Mouse (Mus musculus) gastrocnemius, adult 8-10 months (tissue): Measurements from ENCODE around the gene Zfp2. TPM values are rescaled to one million over a fixed set of nuclear protein-coding genes. Genes with fewer than 3 reads are reported as not detected.

Source experiments
- DNase-seq, 2 experiments: peaks; one replicate each; pipeline ENCODE4 v3.0.0; 2022; ENCODE audit warnings: low spot score in 2 of 2
- total RNA-seq, 4 experiments: library from RNA; stranded (reverse); gene quantifications; 2 replicates each; pipeline ENCODE4 v1.2.4; 2022

The Zfp2 gene
- total RNA-seq, result 1 to 10 TPM; 3.8 to 4.8 (median 4.2) TPM

DNA sequence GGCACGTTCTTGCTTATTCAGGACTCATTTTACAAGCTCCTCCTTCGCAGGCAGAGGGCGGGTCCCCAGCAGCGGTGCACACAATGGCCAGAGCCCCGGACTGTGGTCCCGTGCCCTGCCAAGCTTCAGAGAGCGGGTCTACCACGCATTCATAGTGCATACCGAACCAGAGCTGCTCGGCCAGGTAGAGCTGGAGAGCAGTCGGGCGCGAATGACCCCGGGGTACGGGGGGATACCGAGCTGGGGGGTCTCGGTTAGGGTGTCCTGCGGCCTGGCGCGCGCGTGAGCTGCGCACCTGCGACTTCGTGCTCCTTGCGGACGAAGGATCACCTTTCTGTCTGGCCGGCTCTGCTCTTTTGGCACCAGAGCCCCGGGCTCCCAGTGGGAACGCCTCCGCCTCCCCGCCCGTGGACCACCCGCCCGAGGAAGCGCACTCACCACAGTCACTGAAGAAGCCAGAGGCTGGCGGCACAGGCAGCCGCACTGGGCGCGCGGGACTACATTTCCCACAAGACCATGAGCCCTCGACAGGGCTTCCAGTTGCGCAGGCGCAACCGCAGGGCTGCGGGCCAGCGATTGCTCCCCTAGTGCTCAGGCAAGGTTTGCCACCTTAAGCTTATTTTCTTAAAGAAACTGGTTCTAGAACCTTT is at the start of gene Zfp2:
Gene Zfp2 (minus strand): TSS at position 495 of the 650 bp plus-strand sequence.
- DNase-seq, result peak; percentile 75 to 89

DNA sequence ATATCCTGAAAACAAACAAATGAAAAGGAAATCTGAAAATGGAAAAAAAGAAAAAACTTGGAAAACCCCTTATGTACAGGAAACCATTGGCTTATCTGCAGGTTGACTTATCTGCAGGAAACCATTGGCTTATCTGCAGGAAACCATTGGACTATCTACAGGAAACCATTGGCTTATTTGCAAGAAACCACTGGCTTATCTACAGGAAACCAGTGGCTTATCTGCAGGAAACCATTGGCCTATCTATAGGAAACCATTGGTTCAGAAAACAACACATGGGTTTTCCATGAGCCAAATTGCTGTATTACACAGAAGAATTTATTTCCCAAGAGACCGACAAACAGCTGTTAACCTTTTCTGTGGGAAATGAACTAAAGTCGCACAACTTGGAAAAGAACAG is 48.9 kb upstream of the Zfp2 start:
- no peak for DNase-seq

DNA sequence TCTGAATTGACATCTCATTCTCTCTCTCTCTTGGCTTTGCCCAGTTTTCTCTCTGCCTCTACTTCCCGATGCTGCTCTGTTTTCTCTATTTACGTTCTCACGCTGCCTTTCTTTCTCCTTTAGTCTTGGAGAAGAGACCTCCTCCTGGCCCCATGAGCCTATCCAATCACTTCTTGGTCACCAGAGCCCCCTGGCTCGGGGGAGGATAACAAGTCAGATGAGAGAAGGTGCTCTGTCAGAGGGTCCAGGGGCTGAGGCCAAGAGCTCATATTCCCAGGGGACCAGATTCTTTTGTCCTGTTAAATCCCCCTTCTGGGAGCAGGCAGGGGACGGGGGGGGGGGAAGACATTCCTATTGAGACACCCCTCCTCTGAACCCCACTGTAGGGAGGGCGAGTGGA is 37.7 kb upstream of the Zfp2 start, which contains the start of gene Prop1:
Gene Prop1 (minus strand): TSS at position 101 of the 400 bp plus-strand sequence.
- no peak for DNase-seq

GRCm38 (mm10) chr11:50952290-50952689 is 36.3 kb upstream of the Zfp2 start:
- DNase-seq, result no peak

GRCm38 (mm10) chr11:50943506-50943905 is 27.5 kb upstream of the Zfp2 start, which contains the start of gene 4933414I15Rik:
4933414I15Rik (minus strand) TSS chr11:50943765.
- no peak for DNase-seq

DNA sequence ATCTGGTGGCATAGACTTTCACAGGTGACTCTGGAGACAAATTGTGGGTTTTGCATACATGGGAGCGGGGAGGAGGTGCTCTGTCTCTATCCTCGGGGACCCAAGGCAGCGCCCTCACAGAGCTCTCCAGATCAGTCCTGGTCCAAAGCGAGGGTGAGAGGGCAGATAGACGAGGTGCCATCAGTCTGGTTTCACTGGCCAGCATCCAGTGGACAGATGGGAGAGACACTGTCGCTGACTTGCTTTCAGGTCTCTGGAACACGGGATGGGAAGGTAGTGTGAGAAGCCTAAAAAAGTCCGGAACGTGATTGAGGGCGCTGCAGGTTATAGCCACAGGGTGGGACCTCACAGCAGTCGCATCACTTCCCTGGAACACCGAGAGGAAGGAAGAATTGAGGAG is 26.4 kb upstream of the Zfp2 start:
- no peak for DNase-seq

DNA sequence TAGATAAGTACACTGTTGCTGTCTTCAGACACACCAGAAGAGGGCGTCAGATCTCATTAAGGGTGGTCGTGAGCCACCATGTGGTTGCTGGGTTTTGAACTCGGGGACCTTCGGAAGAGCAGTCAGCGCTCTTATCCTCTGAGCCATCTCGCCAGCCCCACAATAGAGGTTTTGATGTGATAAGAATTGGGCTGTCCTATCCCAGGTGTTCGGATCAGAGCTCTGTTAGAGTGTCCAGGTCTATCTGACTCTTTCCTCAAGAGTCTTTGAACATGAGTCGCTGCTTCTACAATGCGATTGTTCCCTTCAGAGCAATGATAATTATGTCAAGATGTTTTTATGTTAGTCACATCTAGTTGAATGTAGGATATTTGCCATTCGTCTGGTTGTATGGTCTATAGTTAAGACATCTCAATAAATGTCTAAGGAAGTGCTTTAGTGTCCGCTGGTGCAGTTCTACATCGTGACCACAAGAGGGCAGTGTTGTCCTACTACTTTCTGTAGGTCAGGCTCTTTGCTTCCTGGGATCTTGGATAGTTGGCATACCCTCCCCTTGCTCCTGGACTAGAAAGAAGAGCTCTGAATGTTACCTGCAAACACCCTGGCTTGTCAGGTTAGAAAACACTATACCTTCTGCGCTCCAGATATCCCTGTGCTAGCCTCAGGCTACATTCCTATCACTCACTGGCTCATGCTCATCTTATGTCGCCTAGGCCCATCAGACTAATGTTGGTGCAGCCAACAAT is 23.8 kb upstream of the Zfp2 start:
- DNase-seq, result no peak

DNA sequence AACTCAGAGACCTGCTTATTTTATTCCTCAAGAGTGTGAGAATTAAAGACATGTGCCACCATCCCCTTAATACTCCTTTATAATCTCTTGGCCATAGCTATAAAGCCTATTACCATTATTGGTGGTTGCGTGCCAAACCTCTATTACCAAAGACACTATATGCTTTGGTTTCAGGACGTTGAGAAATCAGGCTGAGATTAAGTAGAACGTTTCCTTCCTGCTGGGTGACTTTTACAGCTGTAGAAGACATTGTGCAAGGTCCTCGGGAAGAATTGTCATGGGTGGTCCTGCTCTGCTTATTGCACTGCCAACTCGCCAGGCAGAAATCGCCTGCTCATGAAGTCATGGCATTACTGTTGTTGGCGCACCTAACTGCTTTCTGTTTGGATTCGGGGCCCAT is 22.5 kb upstream of the Zfp2 start:
- no peak for DNase-seq

GRCm38 (mm10) chr11:50932040-50932439 is 16.1 kb upstream of the Zfp2 start:
- no peak for DNase-seq

- peak; percentile 64 to 67 for DNase-seq
Measured at GRCm38 (mm10) chr11:50931451-50931866, 15.5 kb upstream of the Zfp2 start, which contains the start of gene Zfp354b. Zfp354b (minus strand) TSS chr11:50931633.

GRCm38 (mm10) chr11:50931021-50931420 is 15.1 kb upstream of the Zfp2 start:
- no peak for DNase-seq

DNA sequence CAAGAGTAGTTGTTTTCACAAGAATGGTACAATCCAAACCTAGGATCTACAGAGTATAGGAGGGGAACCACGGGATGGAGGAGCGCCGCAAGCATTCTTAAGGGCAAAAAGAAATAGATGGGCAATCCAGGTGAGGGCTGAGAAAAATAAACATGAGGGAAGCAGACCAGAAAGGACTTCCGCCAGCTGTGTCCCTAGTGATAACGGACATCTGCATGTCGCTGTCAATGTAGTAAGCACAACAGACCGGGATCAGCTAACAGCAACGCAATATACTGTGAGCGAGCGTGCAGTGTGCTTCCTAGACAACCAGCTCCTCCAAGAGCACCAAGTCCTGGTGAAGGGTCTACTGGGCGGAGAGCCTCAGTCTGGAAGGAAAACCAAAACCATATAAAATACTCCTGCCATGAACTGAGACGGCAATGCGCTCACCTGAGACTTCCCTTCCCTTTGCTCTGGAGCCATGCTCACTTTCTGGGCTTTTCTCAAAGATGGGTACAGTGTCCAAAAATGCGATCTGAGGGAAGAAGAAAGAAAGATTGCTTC is 14.6 kb upstream of the Zfp2 start:
- no peak for DNase-seq

- no peak for DNase-seq
Measured at GRCm38 (mm10) chr11:50914461-50914860, 1.5 kb downstream of the Zfp2 start.

GRCm38 (mm10) chr11:50913301-50913700 is 2.7 kb downstream of the Zfp2 start:
- no peak for DNase-seq

DNA sequence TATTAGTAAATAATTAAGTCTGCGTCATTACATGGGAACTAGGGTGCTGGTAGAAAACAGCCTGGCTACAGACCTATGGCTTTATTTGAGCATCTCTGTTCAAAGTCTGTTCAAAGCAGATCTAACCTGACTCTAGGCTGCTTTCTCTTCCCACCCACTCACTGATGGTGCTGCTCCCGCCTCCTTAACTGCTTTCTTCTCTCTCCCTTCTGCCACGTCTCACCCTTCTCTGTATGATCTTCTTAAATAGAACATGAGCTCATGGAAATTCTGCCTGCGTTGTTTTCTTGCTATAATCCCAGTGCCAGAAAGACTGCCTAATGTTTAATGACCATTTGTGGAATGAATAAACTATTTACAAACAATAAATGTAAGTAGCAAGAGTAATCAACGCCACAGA is 7.8 kb downstream of the Zfp2 start:
- DNase-seq, result no peak

DNA sequence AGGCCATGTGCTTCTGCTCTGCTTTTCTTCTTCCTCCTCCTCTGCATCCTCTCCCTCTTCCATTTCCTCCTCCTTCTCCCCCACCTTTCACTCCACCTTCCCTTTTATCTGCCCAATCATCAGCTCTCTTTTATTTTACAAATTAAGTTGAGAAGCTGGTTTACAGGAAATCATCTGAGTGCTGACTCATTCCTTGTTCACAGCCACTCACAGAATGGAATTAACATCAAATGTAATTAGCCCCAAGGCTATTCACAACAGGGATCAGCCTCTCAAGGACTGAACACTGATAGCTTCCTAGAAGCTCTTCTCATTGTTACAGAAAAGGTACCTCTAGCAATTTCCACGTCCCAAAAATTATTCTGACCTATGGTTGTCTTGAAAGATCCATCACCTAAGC is 18.6 kb downstream of the Zfp2 start:
- no peak for DNase-seq

GRCm38 (mm10) chr11:50892441-50892840 is 23.5 kb downstream of the Zfp2 start:
- DNase-seq, result no peak

DNA sequence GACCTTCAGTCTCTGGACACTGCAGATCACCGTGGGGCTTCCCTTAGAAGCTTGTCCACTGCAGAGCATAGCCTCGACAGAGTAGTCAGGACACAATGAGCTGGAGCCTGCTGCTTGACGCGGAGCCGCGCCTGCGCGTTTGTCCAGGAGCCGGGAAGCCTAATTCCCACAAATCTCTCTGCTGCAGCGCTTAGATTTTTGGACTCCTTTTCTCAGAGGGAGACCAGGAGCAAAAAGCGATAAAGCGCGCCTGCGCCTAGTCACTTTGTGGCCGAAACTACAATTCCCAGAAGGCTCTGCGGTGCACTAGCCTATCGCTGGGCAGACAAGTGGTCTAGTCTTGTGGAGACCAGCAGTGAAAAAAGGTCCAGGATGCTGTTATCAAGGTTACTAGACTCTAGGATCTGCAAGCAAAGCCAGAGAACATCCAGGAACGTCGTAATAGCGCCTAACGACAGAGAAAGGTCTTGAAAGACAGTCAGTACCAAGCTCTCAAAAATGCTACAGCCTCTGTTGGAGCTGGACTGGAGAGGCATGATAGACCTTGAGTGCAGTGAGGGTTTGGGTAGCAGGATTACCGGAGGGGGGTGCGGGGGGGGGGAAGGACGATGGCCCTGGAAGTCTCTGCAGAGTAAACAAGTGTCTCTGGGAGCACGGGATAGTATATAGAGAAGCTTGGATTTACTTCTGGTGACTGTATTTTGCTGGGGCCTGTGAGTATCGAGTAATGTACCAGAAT is 28.4 kb downstream of the Zfp2 start, which contains the start of gene Zfp454:
Gene Zfp454 (minus strand): TSS at position 262 of the 739 bp plus-strand sequence.
- DNase-seq, result peak; percentile 65 to 81

GRCm38 (mm10) chr11:50886933-50887293 is 29.1 kb downstream of the Zfp2 start:
- DNase-seq, result no peak

GRCm38 (mm10) chr11:50886231-50886932 is 29.6 kb downstream of the Zfp2 start:
- DNase-seq, result no peak

GRCm38 (mm10) chr11:50883756-50884155 is 32.2 kb downstream of the Zfp2 start:
- DNase-seq, result no peak
